Mouse (Mus musculus) MEL (cell line): Measurements from ENCODE around the gene Krt77. TPM values are rescaled to one million over a fixed set of nuclear protein-coding genes. Genes with fewer than 3 reads are reported as not detected.

Experiments
- DNase-seq: peaks from one replicate; pipeline ENCODE4 v3.0.0; 2011; ENCODE audit warnings: low read depth, low spot score
- H3K27ac ChIP-seq: 2 replicates; pipeline ENCODE4 v1.5.1; 2012; ENCODE audit warnings: low read depth, mild to moderate bottlenecking, control low read depth, low read length, moderate library complexity; ENCODE audit not compliant: control insufficient read depth
- H3K27me3 ChIP-seq, 2 experiments: fragments of 150-350 bp in 1 of 2; sonication (generic) in 1 of 2; 2 replicates each; pipeline ENCODE4 v1.6.1; 2012; ENCODE audit warnings: low read length in 2 of 2, mild to moderate bottlenecking in 2 of 2, improper control_type of control experiment in 1 of 2, moderate library complexity in 1 of 2; ENCODE audit not compliant: insufficient read depth in 2 of 2, control insufficient read depth in 1 of 2
- H3K36me3 ChIP-seq, 2 experiments: 2 replicates each; pipeline ENCODE4 v1.6.1; 2012 to 2014; ENCODE audit warnings: low read length in 2 of 2, improper control_type of control experiment in 1 of 2, inconsistent platforms in 1 of 2, mild to moderate bottlenecking in 1 of 2; ENCODE audit not compliant: insufficient read depth in 2 of 2, control insufficient read depth in 1 of 2
- H3K4me1 ChIP-seq, 2 experiments: fragments of 150-350 bp in 1 of 2; sonication (generic) in 1 of 2; 2 replicates each; pipeline ENCODE4 v1.6.1; 2012; ENCODE audit warnings: low read length in 2 of 2, improper control_type of control experiment in 1 of 2, mild to moderate bottlenecking in 1 of 2; ENCODE audit not compliant: insufficient read depth in 2 of 2, control insufficient read depth in 1 of 2
- H3K4me3 ChIP-seq, 2 experiments: fragments of 150-350 bp in 1 of 2; sonication (generic) in 1 of 2; 2 replicates each; pipeline ENCODE4 v1.5.1; 2012; ENCODE audit warnings: low read depth in 2 of 2, low read length in 2 of 2, mild to moderate bottlenecking in 2 of 2, moderate library complexity in 2 of 2, control low read depth in 1 of 2, improper control_type of control experiment in 1 of 2; ENCODE audit not compliant: control insufficient read depth in 1 of 2, insufficient read depth in 1 of 2
- H3K79me2 ChIP-seq: 2 replicates; pipeline ENCODE4 v1.6.1; 2012; ENCODE audit warnings: mild to moderate bottlenecking, low read length, moderate library complexity; ENCODE audit not compliant: control insufficient read depth, poor library complexity, insufficient read depth
- H3K9ac ChIP-seq: 2 replicates; pipeline ENCODE4 v1.6.1; 2012; ENCODE audit warnings: low read depth, mild to moderate bottlenecking, control low read depth, low read length, moderate library complexity; ENCODE audit not compliant: control insufficient read depth, poor library complexity, severe bottlenecking
- H3K9me3 ChIP-seq: fragments of 150-350 bp; sonication (generic); replicated peaks from 2 replicates; pipeline ENCODE4 v1.6.1; 2012; ENCODE audit warnings: mild to moderate bottlenecking, low read length, improper control_type of control experiment, moderate library complexity; ENCODE audit not compliant: insufficient read depth
- BHLHE40 ChIP-seq: IDR thresholded peaks from 2 replicates; pipeline ENCODE4 v1.6.1; 2012; ENCODE audit warnings: low read depth, mild to moderate bottlenecking, inconsistent platforms, low read length, improper control_type of control experiment, borderline replicate concordance
- CTCF ChIP-seq, 3 experiments: IDR thresholded peaks in 2 of 3; conservative IDR thresholded peaks in 1 of 3; 2 replicates each; pipeline ENCODE4 v1.5.1; 2011 to 2012; ENCODE audit warnings: low read length in 3 of 3, low read depth in 2 of 3, mild to moderate bottlenecking in 2 of 3, improper control_type of control experiment in 1 of 3, inconsistent platforms in 1 of 3, mixed read lengths in 1 of 3, moderate library complexity in 1 of 3; ENCODE audit not compliant: control insufficient read depth in 1 of 3, insufficient read depth in 1 of 3, poor library complexity in 1 of 3, severe bottlenecking in 1 of 3
- ELF1 ChIP-seq: IDR thresholded peaks from 2 replicates; pipeline ENCODE4 v1.6.1; 2014; ENCODE audit warnings: low read depth, mild to moderate bottlenecking, inconsistent platforms, low read length, improper control_type of control experiment, moderate library complexity
- ETS1 ChIP-seq: IDR thresholded peaks from 2 replicates; pipeline ENCODE4 v1.6.1; 2012; ENCODE audit warnings: low read depth, mild to moderate bottlenecking, inconsistent platforms, low read length, improper control_type of control experiment, moderate library complexity
- GABPA ChIP-seq: IDR thresholded peaks from 2 replicates; pipeline ENCODE4 v1.6.1; 2012; ENCODE audit warnings: low read depth, mild to moderate bottlenecking, inconsistent platforms, low read length, improper control_type of control experiment, moderate library complexity
- GATA1 ChIP-seq: IDR thresholded peaks from 2 replicates; pipeline ENCODE4 v1.6.1; 2011; ENCODE audit warnings: low read depth, low read length, improper control_type of control experiment
- JUND ChIP-seq: IDR thresholded peaks from 2 replicates; pipeline ENCODE4 v1.6.1; 2011; ENCODE audit warnings: low read depth, mild to moderate bottlenecking, improper control_type of control experiment, low read length
- MAFK ChIP-seq: IDR thresholded peaks from 2 replicates; pipeline ENCODE4 v1.6.1; 2011; ENCODE audit warnings: low read depth, mild to moderate bottlenecking, low read length, improper control_type of control experiment, borderline replicate concordance
- MAZ ChIP-seq: IDR thresholded peaks from 2 replicates; pipeline ENCODE4 v1.6.1; 2012; ENCODE audit warnings: low read depth, mild to moderate bottlenecking, inconsistent platforms, low read length, improper control_type of control experiment
- MEF2A ChIP-seq: IDR thresholded peaks from 2 replicates; pipeline ENCODE4 v1.6.1; 2014; ENCODE audit warnings: low read depth, mild to moderate bottlenecking, inconsistent platforms, low read length, improper control_type of control experiment; ENCODE audit not compliant: poor library complexity, insufficient replicate concordance, severe bottlenecking; ENCODE audit errors: extremely low read depth
- MXI1 ChIP-seq: IDR thresholded peaks from 2 replicates; pipeline ENCODE4 v1.6.1; 2011; ENCODE audit warnings: mild to moderate bottlenecking, low read depth, low read length, improper control_type of control experiment
- MYB ChIP-seq: IDR thresholded peaks from 2 replicates; pipeline ENCODE4 v1.6.1; 2011; ENCODE audit warnings: mild to moderate bottlenecking, low read depth, low read length, improper control_type of control experiment
- NRF1 ChIP-seq: IDR thresholded peaks from 2 replicates; pipeline ENCODE4 v1.6.1; 2014; ENCODE audit warnings: low read depth, mild to moderate bottlenecking, inconsistent platforms, low read length, improper control_type of control experiment, moderate library complexity; ENCODE audit not compliant: poor library complexity, insufficient read depth, severe bottlenecking
- POLR2A ChIP-seq, 2 experiments: IDR thresholded peaks; 2 replicates each; pipeline ENCODE4 v1.6.1; 2011 to 2012; ENCODE audit warnings: low read length in 2 of 2, mild to moderate bottlenecking in 2 of 2, control low read depth in 1 of 2, improper control_type of control experiment in 1 of 2, low read depth in 1 of 2, moderate library complexity in 1 of 2; ENCODE audit not compliant: control insufficient read depth in 1 of 2, insufficient read depth in 1 of 2, poor library complexity in 1 of 2
- RCOR1 ChIP-seq: IDR thresholded peaks from 2 replicates; pipeline ENCODE4 v1.6.1; 2012; ENCODE audit warnings: low read depth, mild to moderate bottlenecking, inconsistent platforms, low read length, improper control_type of control experiment
- TBP ChIP-seq: IDR thresholded peaks from 2 replicates; pipeline ENCODE4 v1.8.0; 2011; ENCODE audit warnings: low read depth, low read length, improper control_type of control experiment
- TCF12 ChIP-seq: IDR thresholded peaks from 2 replicates; pipeline ENCODE4 v1.6.1; 2014; ENCODE audit warnings: low read depth, mild to moderate bottlenecking, inconsistent platforms, low read length, improper control_type of control experiment, moderate library complexity
- UBTF ChIP-seq: IDR thresholded peaks from 2 replicates; pipeline ENCODE4 v1.6.1; 2012; ENCODE audit warnings: low read depth, mild to moderate bottlenecking, inconsistent platforms, low read length, improper control_type of control experiment, moderate library complexity, borderline replicate concordance; ENCODE audit not compliant: insufficient read depth
- USF1 ChIP-seq: IDR thresholded peaks from 2 replicates; pipeline ENCODE4 v1.6.1; 2014; ENCODE audit warnings: low read depth, mild to moderate bottlenecking, inconsistent platforms, low read length, improper control_type of control experiment, moderate library complexity
- ZC3H11A ChIP-seq: IDR thresholded peaks from 2 replicates; pipeline ENCODE4 v1.6.1; 2012; ENCODE audit warnings: low read depth, mild to moderate bottlenecking, inconsistent platforms, low read length, improper control_type of control experiment
- ZKSCAN1 ChIP-seq: IDR thresholded peaks from 2 replicates; pipeline ENCODE4 v1.6.1; 2012; ENCODE audit warnings: low read depth, mild to moderate bottlenecking, inconsistent platforms, low read length, improper control_type of control experiment, moderate library complexity
- ZMIZ1 ChIP-seq: IDR thresholded peaks from 2 replicates; pipeline ENCODE4 v1.6.1; 2012; ENCODE audit warnings: low read depth, mild to moderate bottlenecking, inconsistent platforms, low read length, improper control_type of control experiment, moderate library complexity
- polyA plus RNA-seq, 2 experiments: library from polyadenylated mRNA; stranded (reverse) in 1 of 2; unstranded in 1 of 2; fragments of >175 nt in 1 of 2; fragments of >200 nt in 1 of 2; gene quantifications; 2 replicates each; pipeline versions ENCODE4 v1.2.1 to v1.2.4; 2012; ENCODE audit warnings: low replicate concordance in 2 of 2, low read depth in 1 of 2; ENCODE audit not compliant: insufficient read length in 2 of 2, insufficient read depth in 1 of 2, missing spikeins in 1 of 2
- total RNA-seq: library from RNA; depleted of rRNA; stranded (reverse); fragments of 300-350 nt; gene quantifications from 2 replicates; pipeline ENCODE4 v1.2.3, GENCODE M21; 2012

Krt77 gene
- total and polyA plus RNA-seq, 3 experiments = not detected

DNA sequence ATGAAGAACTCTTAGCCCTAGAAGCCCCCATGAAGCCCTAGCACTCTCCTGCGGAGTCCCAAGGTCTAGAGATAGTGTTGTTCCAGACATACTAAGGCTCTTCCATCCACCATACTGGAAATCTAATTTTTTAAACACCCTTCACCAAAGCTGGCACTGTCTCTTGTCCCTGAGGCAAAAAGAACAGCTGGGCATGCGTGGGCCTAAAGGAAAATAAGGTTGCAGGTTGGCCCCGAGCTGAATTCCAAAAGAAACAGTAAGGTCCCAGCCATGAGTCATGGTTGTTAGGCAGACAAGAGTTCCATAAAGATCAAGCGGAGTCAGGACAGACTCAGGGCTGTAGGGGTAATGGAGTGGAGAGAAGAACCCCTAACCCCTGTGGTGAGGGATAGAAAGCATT, 3.7 kb upstream of the Krt77 start:
- DNase-seq = no peak
- no peaks in the 10 kb centered on the region for H3K79me2 ChIP-seq
- H3K27me3 ChIP-seq = peaks cover 3 to 7% of the 10 kb centered on the region in 2 experiments
- H3K36me3 ChIP-seq = peaks cover 0 to 4% of the 10 kb centered on the region in 2 experiments; a peak in 1 of 4 replicates
- no peaks in the 10 kb centered on the region for H3K9me3 ChIP-seq
- no peak overlapping the region for H3K27ac ChIP-seq
- no peak overlapping the region for H3K4me3 ChIP-seq
- no peaks in the 10 kb centered on the region for H3K4me1 ChIP-seq
- TF ChIP-seq JUND (no peak), BHLHE40 (no peak), MYB (no peak), ZMIZ1 (no peak), ZC3H11A (no peak), MAZ (no peak), ETS1 (no peak), MXI1 (no peak), TBP (no peak), MEF2A (no peak), UBTF (no peak), USF1 (no peak), TCF12 (no peak), ZKSCAN1 (no peak), GABPA (no peak), RCOR1 (no peak), GATA1 (no peak), POLR2A (IDR thresholded peaks at IDR 0.05; ENCODE audit: control insufficient read depth in 1 of 2, insufficient read depth in 1 of 2, low read depth in 1 of 2, low read length in 2 of 2, poor library complexity in 1 of 2) (no peak), MAFK (no peak), ELF1 (no peak)
- no peak overlapping the region for H3K9ac ChIP-seq

DNA sequence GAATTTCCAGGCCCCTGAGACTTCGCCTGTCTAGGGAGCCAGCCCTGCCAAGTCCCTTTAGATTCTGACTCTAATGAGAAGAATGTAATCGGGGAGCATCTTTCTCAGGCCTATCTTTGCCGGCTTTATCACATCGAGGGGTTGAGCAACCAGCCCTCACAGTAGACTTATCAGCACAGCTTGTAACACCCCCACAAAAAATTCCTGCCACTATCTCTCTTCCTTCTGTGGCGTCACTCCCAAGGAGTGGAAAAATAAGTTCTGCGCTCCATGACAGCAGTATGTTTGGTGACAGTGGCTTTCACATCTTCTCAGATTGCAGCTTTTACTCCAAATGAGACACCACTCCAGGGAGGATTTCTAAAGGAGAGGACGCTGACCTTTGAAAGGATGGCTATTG, 2.8 kb downstream of the Krt77 start:
- H3K9me3 ChIP-seq = no peaks in the 10 kb centered on the region
- no peak overlapping the region for H3K9ac ChIP-seq
- no peaks in the 10 kb centered on the region for H3K36me3 ChIP-seq
- DNase-seq = no peak
- no peaks in the 10 kb centered on the region for H3K79me2 ChIP-seq
- H3K4me1 ChIP-seq = no peaks in the 10 kb centered on the region
- no peak overlapping the region for H3K27ac ChIP-seq
- H3K27me3 ChIP-seq = peaks cover 0 to 2% of the 10 kb centered on the region in 2 experiments; a peak in 2 of 4 replicates
- no peak overlapping the region for H3K4me3 ChIP-seq
- no peak for TF ChIP-seq NRF1
- no peak for TF ChIP-seq CTCF (IDR thresholded peaks at IDR 0.05 in 2 of 3, conservative IDR thresholded peaks at IDR 0.05 in 1 of 3; ENCODE audit: control insufficient read depth in 1 of 3, insufficient read depth in 1 of 3, low read depth in 2 of 3, low read length in 3 of 3, poor library complexity in 1 of 3, severe bottlenecking in 1 of 3)
- TF ChIP-seq ETS1 = no peak
- TF ChIP-seq, all 39 proteins: peak for 0
